8 mouse cellular contexts compared by ENCODE assay signal in genomic region chr4:32656146-32656904, GRCm38 (mm10). TPM values are rescaled to one million over a fixed set of nuclear protein-coding genes. Genes with fewer than 3 reads are reported as not detected.
DNase-seq lines count a peak whose midpoint lies in the region; ATAC-seq and TF ChIP-seq lines count a peak whose summit lies in the region.

No protein-coding gene starts in this region.

- no peaks in the 10 kb centered on the region for H3K9me3 ChIP-seq in intestine, embryonic 16.5 days (ENCODE audit: control insufficient read depth, low read length)
- no peaks in the 10 kb centered on the region for H3K9me3 ChIP-seq in neural tube, embryonic 14.5 days (ENCODE audit: control insufficient read depth, low read length)

- no peaks in the 10 kb centered on the region; the same call in 1 of the 2 replicates for H3K4me1 ChIP-seq in embryonic fibroblast, embryonic 13.5 days (ENCODE audit: control insufficient read depth, insufficient read depth, low read length)
- H3K4me1 ChIP-seq in intestine, embryonic 16.5 days (ENCODE audit: control insufficient read depth, insufficient read depth, low read length): 0 out of 2 replicates have a peak, but pooled peaks cover 7% of the 10 kb centered on the region
- H3K4me1 ChIP-seq in neural tube, embryonic 14.5 days (ENCODE audit: control insufficient read depth, insufficient read depth, low read length): peaks cover 7% of the 10 kb centered on the region

- peak; percentile 38; the same call in 1 of the 2 replicates for ATAC-seq in intestine, embryonic 16.5 days
- peak; percentile 36; the same call in 1 of the 2 replicates for ATAC-seq in neural tube, embryonic 14.5 days (ENCODE audit: low read depth)

- no peaks in the 10 kb centered on the region for H3K27me3 ChIP-seq in intestine, embryonic 16.5 days (replicated peaks; ENCODE audit: control insufficient read depth, insufficient read depth, low read length)
- no peaks in the 10 kb centered on the region for H3K27me3 ChIP-seq in neural tube, embryonic 14.5 days (ENCODE audit: control insufficient read depth, insufficient read depth, low read length)

- no peak for TF ChIP-seq POLR2A in embryonic fibroblast, embryonic 13.5 days (IDR thresholded peaks at IDR 0.05; ENCODE audit: low read depth, low read length)

- peak overlapping the region; percentile 49 for H3K27ac ChIP-seq in embryonic fibroblast, embryonic 13.5 days (ENCODE audit: insufficient read depth, low read length)
- peak overlapping the region; percentile 57; the same call in 1 of the 2 replicates for H3K27ac ChIP-seq in intestine, embryonic 16.5 days (ENCODE audit: low read length)
- peak overlapping the region; percentile 79 for H3K27ac ChIP-seq in neural tube, embryonic 14.5 days (ENCODE audit: low read depth, low read length)

- H3K36me3 ChIP-seq in intestine, embryonic 16.5 days (ENCODE audit: control insufficient read depth, insufficient read depth, low read length): 0 out of 2 replicates have a peak, but pooled peaks cover 3% of the 10 kb centered on the region
- H3K36me3 ChIP-seq in neural tube, embryonic 14.5 days (ENCODE audit: control insufficient read depth, insufficient read depth, low read length): peaks cover 7% of the 10 kb centered on the region; the same call in 1 of the 2 replicates

- intact Hi-C loops in left cerebral cortex, postnatal 10 days (cut with DNase I): no loop called here

- DNase-seq in kidney, postnatal 4 days: peak; percentile 3 to 4
- no peak for DNase-seq in kidney, adult 18-20 months
- peak; percentile 14 for DNase-seq in MEL-GATA-1-ER (ENCODE audit: extremely low read depth, low read depth)
- no peak for DNase-seq in left cerebral cortex, postnatal 10 days (ENCODE audit: extremely low spot score in 1 of 2, low spot score in 2 of 2)
- no peak for DNase-seq in right cerebral cortex, adult 18-20 months

- H3K4me2 ChIP-seq in intestine, embryonic 16.5 days (ENCODE audit: low read depth, low read length): peak overlapping the region; percentile 58
- H3K4me2 ChIP-seq in neural tube, embryonic 14.5 days (ENCODE audit: low read depth, low read length): peak overlapping the region; percentile 75

- H3K4me3 ChIP-seq in embryonic fibroblast, embryonic 13.5 days (ENCODE audit: insufficient read depth, low read length): peak overlapping the region; percentile 92
- peak overlapping the region; percentile 88 for H3K4me3 ChIP-seq in intestine, embryonic 16.5 days (ENCODE audit: low read length)
- H3K4me3 ChIP-seq in neural tube, embryonic 14.5 days (ENCODE audit: low read depth, low read length): peak overlapping the region; percentile 95

- WGBS in intestine, embryonic 16.5 days: 52% methylated on average over 11 of the region's 11 CpGs
- 53% methylated on average over 11 of the region's 11 CpGs for WGBS in neural tube, embryonic 14.5 days

- no peak for TF ChIP-seq CTCF in embryonic fibroblast, embryonic 13.5 days (IDR thresholded peaks at IDR 0.05; ENCODE audit: borderline replicate concordance, insufficient read depth, low read length)

- H3K9ac ChIP-seq in intestine, embryonic 16.5 days (ENCODE audit: low read depth, low read length): peak overlapping the region; percentile 79
- peak overlapping the region; percentile 66 for H3K9ac ChIP-seq in neural tube, embryonic 14.5 days (replicated peaks; ENCODE audit: low read depth, low read length)

RNA-seq across cellular contexts. Expression of gene Mdn1, which starts 0.6 kb away (rescaled TPM):
- polyA plus RNA-seq in embryonic fibroblast, embryonic 13.5 days (2011; ENCODE audit: insufficient read length, low read depth, missing spikeins): 23.2 and 27.9 TPM in 2 replicates
- 8.1 and 8.3 TPM in 2 replicates for polyA plus RNA-seq in intestine, embryonic 16.5 days (2015; fragmentation: Nextera tagmentation; extraction: Ambion mirVana)
- 20.8 and 33.5 TPM in 2 replicates for polyA plus RNA-seq in neural tube, embryonic 14.5 days (2014; fragmentation: Nextera tagmentation; extraction: Ambion mirVana)
- total RNA-seq in left cerebral cortex, postnatal 10 days (2021): 10 to 100 TPM; 28.6 to 35.6 TPM

RNA-seq across cellular contexts. Expression of gene Casp8ap2, which starts 41.1 kb away (rescaled TPM):
- 23.9 and 26.6 TPM in 2 replicates for polyA plus RNA-seq in embryonic fibroblast, embryonic 13.5 days (2011; ENCODE audit: insufficient read length, low read depth, missing spikeins)
- polyA plus RNA-seq in intestine, embryonic 16.5 days (2015; fragmentation: Nextera tagmentation; extraction: Ambion mirVana): 30.9 and 37.3 TPM in 2 replicates
- 37.2 and 39.2 TPM in 2 replicates for polyA plus RNA-seq in neural tube, embryonic 14.5 days (2014; fragmentation: Nextera tagmentation; extraction: Ambion mirVana)
- total RNA-seq in left cerebral cortex, postnatal 10 days (2021): 1 to 10 TPM; 9.2 to 10.0 TPM

RNA-seq across cellular contexts. Expression of gene Gja10, which starts 53.8 kb away (rescaled TPM):
- polyA plus RNA-seq in embryonic fibroblast, embryonic 13.5 days (2011; ENCODE audit: insufficient read length, low read depth, missing spikeins): not detected in 2 replicates
- not detected in 2 replicates for polyA plus RNA-seq in intestine, embryonic 16.5 days (2015; fragmentation: Nextera tagmentation; extraction: Ambion mirVana)
- not detected in 2 replicates for polyA plus RNA-seq in neural tube, embryonic 14.5 days (2014; fragmentation: Nextera tagmentation; extraction: Ambion mirVana)
- total RNA-seq in left cerebral cortex, postnatal 10 days (2021): not detected

Comparison
In these comparisons a context has a peak if more than half of its experiments do, and no peak if none do; other contexts are left out.
1. DNase-seq: peak in kidney, postnatal 4 days (2 of 2) and MEL-GATA-1-ER (single experiment); none in kidney, adult 18-20 months (single experiment), left cerebral cortex, postnatal 10 days (0 of 2) and right cerebral cortex, adult 18-20 months (single experiment).
2. Peak in every context shown above with its lines, with median percentiles within 50 percentile points of each other: H3K27ac ChIP-seq and H3K4me3 ChIP-seq.